Mouse (Mus musculus) ZHBTc4 (cell line): ENCODE results near the gene Phc3.
A peak's percentile ranks its signal among the peaks of the same experiment; 100 is the strongest.

Source experiments
- DNase-seq: peaks from one replicate; pipeline ENCODE4 v3.0.0-alpha.2; 2011; ENCODE audit warnings: low read depth, low spot score

The Phc3 gene

DNA sequence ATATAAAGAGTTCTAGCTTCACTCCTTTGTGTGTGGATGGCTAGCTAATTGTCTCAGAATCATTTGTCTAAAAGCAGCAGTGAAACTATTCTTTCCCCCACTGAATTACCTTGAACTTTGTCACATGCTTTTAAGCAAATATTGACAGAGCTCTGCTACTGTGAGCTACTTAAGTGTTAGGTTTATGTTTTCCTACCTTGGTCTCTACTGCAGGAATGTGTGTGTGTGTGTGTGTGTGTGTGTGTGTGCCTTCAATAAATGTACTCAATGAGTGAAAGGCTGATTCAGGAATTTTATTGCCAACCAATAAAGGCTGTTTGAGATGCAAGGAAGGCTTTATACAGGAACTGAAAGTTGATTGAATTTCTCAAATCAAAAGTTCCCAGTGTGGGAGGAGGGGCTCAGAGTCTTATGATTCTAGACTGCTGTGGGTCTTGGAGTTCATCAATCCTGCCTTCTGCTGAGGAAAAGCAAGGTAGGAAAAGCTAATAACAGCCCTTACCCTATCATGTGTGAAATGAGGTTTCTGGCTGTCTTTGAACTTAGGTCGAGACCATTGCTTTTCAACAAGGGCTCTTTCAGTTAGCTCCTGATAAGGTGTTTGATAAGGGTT is 7.9 kb upstream of the Phc3 start:
- DNase-seq: no peak

DNA sequence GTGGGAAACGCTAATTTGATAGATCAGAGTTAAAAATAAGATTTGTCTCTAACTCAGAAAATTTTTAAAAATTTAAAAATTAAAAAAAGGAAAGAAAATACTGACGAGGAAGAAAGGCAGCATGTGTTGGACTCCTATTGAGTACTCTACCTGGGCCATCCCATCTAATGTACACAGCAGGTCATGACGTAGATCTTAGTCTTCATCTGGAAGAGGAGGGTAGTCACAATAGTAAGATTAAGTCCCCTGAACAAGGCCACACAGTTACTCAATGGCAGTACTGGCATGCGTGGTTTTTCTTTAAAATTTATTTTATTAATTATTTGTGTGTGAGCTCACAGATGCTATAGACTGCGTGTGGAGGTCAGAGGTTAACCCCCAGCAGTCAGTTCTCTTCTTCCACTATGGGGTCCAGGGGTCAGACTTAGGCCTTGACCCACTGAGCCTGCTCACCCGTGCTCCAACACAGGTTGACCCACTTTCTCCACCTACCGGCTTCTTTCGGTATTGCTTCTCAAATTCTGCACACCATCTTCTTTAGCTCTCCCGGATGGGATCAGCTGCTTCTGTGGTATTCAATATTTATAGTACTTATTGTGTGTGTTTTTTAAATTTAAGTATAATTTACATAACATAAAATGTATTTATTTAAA is 6.0 kb upstream of the Phc3 start:
- peak; percentile 82 for DNase-seq

GRCm38 (mm10) chr3:30968531-30969092 is 603 bp downstream of the Phc3 start:
- DNase-seq: peak; percentile 66

GRCm38 (mm10) chr3:30965644-30966043 is 3.6 kb downstream of the Phc3 start:
- DNase-seq: no peak

DNA sequence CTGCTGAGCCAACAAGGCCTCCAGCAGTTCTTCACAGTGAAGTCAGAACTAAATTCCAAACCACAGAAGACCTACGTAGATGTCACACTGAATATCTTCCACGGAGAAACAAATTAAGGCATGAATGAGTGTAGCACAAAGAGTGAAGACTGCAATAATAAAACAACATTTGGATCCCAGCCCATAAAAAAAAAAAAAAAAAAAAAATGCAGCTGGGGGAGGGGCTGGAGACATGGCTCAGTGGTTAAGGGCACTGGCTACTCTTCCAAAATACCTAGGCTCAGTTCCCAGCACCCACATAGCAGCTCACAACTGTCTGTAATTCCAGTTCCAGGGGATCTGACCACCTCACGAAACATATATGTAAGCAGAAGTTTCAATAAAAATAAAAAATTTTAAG is 5.0 kb downstream of the Phc3 start:
- no peak for DNase-seq

DNA sequence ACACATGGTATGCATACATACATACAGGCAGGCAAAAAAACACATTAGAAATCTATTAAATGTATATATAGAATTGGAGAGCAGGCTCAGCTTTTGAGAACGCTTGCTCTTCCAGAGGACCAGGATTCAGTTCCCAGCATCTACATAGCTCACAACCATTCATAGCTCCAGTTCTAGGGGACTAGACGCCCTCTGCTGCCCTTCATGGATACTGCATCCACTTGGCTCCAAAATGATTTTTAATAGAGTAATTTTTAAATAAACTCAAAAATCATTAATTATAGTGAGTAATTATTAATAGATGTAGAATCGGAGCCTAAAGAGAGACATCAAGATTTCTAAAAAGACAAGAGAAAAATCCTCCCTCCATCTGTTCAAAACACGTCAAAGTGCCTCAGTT is 6.1 kb downstream of the Phc3 start:
- DNase-seq: no peak

DNA sequence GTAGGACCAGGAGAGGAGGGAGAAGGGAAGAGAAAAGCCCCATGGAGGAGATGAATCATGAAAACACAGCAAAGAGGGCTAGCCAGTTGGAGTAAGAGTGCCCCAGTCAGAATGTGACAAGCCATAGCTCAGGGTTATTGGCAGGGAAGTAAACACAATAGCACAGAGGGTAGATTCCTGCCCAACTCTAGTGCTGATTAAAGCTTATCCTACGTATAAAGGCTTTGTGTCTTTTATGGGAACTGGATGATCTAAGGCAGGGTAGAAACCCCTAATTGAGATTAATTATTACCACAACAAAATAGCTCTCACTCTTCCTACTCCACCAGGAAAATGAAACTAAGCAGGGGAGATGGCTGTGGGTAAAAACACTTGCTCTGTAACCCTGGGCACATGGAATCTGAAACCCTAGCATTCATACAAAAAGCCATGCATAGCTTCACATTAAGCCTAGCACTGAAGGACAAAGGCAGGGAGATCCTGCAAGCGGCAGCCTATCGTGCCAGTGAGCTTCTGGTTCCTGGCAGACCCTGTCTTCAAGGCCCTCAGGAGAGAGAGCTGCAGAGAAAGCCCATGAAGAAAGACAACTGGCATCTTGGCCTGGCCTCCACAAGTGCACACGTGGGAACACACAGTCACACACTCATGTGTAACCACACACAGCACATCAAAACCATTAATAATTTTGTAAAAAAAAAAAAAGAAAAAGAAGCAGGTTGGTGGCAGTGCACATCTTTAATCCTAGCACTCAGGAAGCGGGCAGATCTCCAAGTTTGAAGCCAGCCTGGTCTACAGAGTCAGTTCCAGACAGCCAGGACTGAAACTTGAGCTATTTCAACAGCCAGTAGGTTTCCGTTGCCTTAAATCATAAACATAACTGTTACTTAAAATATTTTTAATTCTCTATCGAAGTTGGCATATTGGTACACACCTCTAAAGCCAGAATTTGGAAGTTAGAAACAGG is 9.1 kb downstream of the Phc3 start:
- no peak for DNase-seq

GRCm38 (mm10) chr3:30958709-30959108 is 10.5 kb downstream of the Phc3 start:
- no peak for DNase-seq

DNA sequence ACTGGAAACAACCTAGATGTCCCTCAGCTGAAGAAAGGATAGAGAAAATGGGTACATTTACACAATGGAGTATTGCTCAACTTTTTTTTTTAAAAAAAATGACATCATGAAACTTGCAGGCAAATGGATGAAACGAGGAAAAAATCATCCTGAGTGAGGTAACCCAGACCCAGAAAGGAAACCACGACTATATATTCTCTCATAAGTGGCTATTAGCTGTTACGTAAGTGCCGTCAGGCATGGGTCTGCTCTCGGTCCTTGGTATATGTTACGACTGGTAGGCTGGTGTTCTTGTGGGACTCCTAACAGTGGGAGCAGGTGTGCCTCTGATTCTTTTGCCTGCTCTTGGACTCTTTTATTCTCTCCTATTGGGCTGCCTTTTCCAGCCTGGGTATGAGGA is 12.9 kb downstream of the Phc3 start:
- no peak for DNase-seq

DNA sequence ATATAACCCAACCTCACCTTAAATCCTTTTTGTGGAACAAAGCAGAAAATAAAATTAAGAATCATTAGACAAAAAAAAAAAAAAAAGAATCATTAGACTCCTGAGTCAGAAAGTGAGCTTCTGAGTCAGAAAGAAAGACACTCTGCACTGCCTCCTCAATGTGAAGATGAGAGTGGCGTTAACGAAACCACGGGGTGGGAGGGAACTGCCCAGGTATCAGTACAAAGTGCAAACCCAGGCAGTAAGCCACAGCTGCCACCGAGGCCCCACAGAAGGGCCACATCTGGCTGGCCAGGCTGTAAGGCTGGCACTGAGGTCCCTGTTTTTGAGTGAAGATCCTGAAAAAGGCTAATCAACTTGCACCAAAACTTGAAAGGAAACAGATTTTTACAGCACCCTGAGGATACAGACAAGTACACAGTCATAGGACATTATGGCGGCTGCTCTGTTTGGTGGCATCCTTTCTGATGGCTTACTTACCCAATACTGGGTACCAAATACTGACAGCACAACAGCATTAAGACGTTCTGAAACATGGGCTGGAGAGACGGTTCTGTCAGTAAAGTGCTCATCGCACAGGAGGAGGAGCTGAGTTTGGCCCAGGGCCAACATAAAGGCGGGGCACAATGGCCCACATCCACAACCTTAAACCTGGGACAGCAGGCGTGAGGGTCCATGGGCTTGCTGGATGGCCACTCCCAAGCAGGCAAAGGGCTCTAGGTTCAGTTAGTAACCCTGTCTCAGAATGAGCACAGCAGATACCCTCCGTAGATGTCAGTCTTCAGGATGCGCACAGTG is 16.7 kb downstream of the Phc3 start:
- peak; percentile 41 for DNase-seq

- DNase-seq: no peak
Observed at GRCm38 (mm10) chr3:30951652-30952051, 17.6 kb downstream of the Phc3 start.

DNA sequence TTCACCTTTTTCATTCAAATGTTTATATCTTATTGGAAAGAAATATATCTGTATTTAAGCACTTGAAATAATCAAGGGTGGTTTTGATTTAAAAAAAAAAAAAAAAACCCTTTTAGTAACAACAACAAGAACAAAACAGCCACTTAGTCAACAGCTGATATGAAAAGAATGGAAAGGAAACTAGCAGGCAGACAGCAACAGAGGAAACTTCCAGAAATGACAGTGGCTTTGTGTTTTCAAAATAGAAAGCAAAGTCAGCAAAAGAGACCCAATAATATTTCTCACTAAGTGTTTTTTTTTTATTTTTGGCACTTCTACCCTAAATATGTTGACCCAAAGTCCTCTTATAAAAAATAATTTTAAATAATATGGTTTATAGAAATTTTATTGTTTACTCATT is 34.8 kb downstream of the Phc3 start:
- DNase-seq: no peak

DNA sequence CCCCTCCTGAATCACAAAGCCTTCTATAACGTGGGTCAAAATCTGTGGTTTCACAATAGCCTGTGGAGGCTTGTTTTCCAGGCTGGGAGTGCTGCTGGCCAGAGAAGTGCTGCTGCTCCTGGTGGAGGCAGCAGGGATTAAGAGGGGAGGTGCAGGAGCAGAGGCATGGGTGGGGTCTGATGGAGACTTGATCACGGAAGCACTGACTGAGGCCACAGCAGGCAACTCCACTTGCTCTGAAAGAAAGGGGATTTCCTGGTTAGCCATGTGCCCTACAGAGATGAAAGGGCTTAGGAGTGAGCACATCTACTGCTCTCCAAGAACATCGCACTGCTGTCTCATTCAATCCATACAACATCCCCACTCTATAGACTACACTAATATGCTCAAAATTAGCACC is 39.4 kb downstream of the Phc3 start:
- DNase-seq: peak; percentile 87

DNA sequence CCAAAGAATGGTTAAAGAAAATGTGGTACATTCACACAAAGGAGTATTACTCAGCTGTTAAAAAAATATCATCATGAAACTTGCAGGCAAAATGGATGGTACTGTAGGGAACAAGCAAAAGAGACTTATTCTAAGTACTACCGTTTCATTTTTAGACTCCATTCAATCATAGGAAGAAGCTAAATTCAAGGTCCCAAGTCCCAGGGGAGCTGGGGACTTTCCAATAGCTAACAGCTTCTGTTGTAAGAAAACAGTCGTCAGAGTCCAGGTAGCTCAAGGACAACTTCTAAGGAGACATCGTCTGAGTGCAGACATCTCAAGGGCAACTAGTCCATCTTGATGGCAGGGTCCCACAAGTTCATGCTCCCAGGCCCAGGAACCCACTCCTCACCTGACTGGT is 41.6 kb downstream of the Phc3 start:
- DNase-seq: no peak

DNA sequence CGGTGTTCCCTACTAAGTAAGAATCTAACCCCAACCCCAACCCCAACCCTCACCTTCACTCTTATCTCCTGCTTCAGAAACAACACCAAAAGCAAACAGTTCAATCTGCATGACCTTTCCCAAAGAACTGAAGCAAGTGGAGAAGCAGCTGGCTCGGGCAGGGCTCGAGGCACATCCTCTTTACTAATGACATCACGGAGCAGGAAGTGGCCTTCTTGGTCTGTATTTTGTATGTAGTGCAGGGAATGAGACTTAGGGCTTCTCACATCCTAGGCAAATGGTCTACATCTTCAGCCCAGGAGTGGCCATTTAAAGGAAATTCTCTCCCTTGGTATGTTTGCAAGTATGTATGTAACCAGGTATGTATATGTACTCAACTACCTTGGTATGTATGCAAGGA is 52.1 kb downstream of the Phc3 start:
- peak; percentile 12 for DNase-seq

DNA sequence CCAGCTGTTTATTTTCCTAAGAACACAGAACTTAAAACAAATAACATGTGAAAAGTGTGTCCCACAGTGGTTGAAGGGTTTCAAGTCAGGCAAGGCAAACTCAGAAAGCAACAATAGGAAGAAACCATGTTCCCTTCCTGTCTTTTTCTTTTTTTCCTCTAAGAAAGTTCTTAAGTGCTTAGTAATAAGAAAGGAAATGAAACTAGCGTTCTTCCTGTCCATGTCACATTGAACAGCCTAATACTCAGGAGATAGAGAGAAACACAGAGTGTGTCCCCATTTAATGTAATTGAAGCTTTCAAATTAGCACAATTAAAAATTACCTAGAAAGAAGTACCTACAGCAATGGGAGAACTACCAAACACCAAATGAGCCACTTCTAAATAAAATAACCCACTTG is 64.6 kb downstream of the Phc3 start:
- DNase-seq: no peak

- DNase-seq: no peak
Observed at GRCm38 (mm10) chr3:30899407-30899806, 69.8 kb downstream of the Phc3 start.

GRCm38 (mm10) chr3:30896721-30897120 is 72.5 kb downstream of the Phc3 start:
- no peak for DNase-seq

DNA sequence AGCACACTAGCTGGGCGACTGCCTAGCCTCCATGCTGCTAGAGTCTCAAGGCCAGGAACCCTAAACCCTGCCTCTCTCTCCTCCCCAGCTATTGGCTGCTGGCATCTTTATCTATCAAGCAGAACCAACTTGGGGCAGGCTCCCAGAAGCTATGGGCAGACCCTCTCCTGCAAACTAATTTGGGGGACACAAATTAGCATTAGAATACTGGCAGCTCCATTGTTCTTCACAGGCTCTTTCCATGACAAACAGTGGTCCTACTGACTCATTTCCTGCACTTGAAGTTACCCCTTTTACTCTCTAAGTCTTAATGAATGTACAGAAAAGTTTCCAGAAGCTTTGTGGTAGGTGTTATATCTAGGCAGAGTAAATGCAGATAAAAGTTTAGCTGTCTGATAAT is 80.2 kb downstream of the Phc3 start:
- no peak for DNase-seq

GRCm38 (mm10) chr3:30887449-30887848 is 81.8 kb downstream of the Phc3 start:
- no peak for DNase-seq

DNA sequence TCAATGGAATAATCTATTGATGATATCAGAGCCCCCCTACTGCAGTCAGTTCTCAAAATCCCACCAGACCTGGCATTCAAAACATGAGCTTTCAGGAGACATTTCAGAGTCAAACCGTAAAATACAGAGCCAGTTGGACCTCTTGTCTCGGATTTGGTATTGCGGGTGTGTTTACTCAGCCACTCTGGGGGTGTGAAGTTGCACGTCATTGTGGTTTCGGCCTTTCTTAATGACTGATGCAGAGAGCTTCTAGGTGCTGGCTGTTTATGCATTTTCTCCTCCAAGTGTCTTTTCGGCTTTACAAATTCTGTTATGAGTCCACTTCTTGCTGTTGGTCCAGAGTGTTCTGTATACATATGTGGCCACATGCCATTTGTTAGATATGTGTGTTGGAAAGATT is 92.5 kb downstream of the Phc3 start:
- no peak for DNase-seq
